ENCODE assay signal across 9 mouse cellular contexts in genomic region chr17:86329273-86330075, GRCm38 (mm10).
DNase-seq lines count a peak whose midpoint lies in the region; ATAC-seq lines count a peak whose summit lies in the region.
"Had no signal": no experiment of that assay in that cellular context is flagged by ENCODE, and none has a peak within 500 bp of the region (broad histone marks: within the 10 kb centered on the region; RNA-seq: fewer than 3 reads in every experiment).

No protein-coding gene starts in this region.

- H3K9me3 ChIP-seq in heart, embryonic 13.5 days, result no peaks in the 10 kb centered on the region

- intact Hi-C loops in heart, postnatal 25 days (cut with DNase I), result no loop called here

- H3K9ac ChIP-seq in heart, embryonic 13.5 days, result peak overlapping the region; percentile 71

- H3K4me3 ChIP-seq in heart, embryonic 13.5 days, result peak overlapping the region; percentile 20; the same call in 1 of the 2 replicates

- peaks cover 74% of the 10 kb centered on the region for H3K4me1 ChIP-seq in heart, embryonic 13.5 days

- no peak for ATAC-seq in heart, embryonic 13.5 days (ENCODE audit: extremely low read depth, insufficient number of reproducible peaks, low FRiP score, low TSS enrichment)

- 20% methylated on average over 16 of the region's 16 CpGs for WGBS in heart, embryonic 13.5 days

- no peak for DNase-seq in heart, postnatal 25 days (ENCODE audit: low spot score)
- peak; percentile 39 for DNase-seq in embryo, embryonic 11 days
- DNase-seq in induced T-regulatory cell, adult 2 months (ENCODE audit: low read depth), result peak; percentile 36
- DNase-seq in naive thymus-derived CD4-positive, alpha-beta T cell, adult 2 months (ENCODE audit: low read depth), result peak; percentile 46
- DNase-seq in adrenal gland, postnatal 25 days, result no peak
- DNase-seq in testis, postnatal 10 days (ENCODE audit: low spot score), result no peak
- DNase-seq in right cerebral cortex, postnatal 10 days (ENCODE audit: low spot score in 2 of 2), result no peak
- DNase-seq: right cerebral cortex, postnatal 14 days had no signal

- peak overlapping the region; percentile 63 for H3K27ac ChIP-seq in heart, embryonic 13.5 days (replicated peaks)

- H3K27me3 ChIP-seq in heart, embryonic 13.5 days (replicated peaks), result no peaks in the 10 kb centered on the region

- H3K36me3 ChIP-seq in heart, embryonic 13.5 days, result no peaks in the 10 kb centered on the region

- H3K4me2 ChIP-seq in heart, embryonic 13.5 days, result peak overlapping the region; percentile 58

Comparison
In these comparisons a context has a peak if more than half of its experiments do, and no peak if none do; other contexts are left out.
1. DNase-seq: peak in embryo, embryonic 11 days (single experiment), induced T-regulatory cell, adult 2 months (single experiment) and naive thymus-derived CD4-positive, alpha-beta T cell, adult 2 months (single experiment); none in heart, postnatal 25 days (single experiment), adrenal gland, postnatal 25 days (single experiment), testis, postnatal 10 days (single experiment) and right cerebral cortex, postnatal 10 days (0 of 2).